Mouse (Mus musculus) gastrocnemius, adult 18-20 months (tissue): ENCODE measurements around the gene Efnb3. TPM values are rescaled to one million over a fixed set of nuclear protein-coding genes. Genes with fewer than 3 reads are reported as not detected.
A peak's percentile ranks its signal among the peaks of the same experiment; 100 is the strongest.

Experiments
- DNase-seq: peaks from one replicate; pipeline ENCODE4 v3.0.0; 2021; ENCODE audit warnings: low spot score
- long read RNA-seq, 2 experiments: library from polyadenylated mRNA; stranded (forward); transcript quantifications; one replicate each; pipeline ENCODE4 v2.0.0; 2021
- total RNA-seq, 2 experiments: library from RNA; stranded (reverse); gene quantifications; 2 replicates each; pipeline ENCODE4 v1.2.3; 2021

Gene Efnb3
- total RNA-seq, result under 1 TPM; 0.37 to 0.74 TPM
- long read RNA-seq, experiment 1, result 0 reads
- long read RNA-seq, experiment 2, result 0 reads

DNA sequence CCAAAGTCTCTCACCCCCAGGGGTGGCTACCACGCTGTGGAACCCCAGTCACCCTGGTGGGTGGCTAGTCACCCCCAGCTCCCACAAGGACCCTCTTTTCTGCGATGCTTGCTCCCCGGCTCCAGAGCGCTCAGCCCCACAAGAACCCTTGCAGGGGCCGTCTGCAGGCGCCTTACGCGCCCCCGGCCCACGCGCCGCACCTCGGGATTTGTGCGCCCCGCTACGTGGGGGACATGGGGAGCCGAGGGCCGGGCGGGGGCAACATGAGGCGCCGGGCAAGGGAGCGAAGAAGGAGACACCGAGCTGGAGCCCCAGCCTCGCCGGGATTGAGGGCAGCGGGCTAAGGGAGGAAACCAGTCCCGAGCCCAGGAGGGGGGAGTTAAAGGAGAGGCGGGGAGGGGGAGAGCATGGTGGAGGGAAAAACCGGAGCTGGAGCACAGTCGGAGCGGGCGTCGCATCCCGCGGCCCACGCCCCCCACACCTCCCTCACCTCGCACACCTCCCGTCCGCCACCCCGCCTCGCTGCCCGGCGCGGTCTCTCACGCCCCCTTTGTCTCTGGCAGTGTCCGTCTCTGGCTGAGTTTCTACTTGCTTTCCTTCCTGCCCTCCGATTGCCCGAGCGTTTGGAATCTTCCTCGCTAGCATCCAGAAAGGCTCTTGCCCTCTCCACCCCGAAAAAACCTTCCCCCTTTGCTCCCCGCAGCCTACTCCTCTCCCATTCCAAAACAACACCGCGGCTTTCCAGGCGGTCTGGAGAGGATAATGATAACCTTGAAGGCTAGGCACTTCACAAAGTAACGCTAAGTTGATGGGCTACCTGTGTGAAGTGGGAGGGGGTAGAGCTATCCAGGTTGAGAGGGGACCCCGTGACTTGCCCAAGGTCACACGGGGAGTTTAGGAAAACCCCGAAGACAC is at the start of gene Efnb3:
TSS of gene Efnb3 (minus strand) at position 355 of the 915 bp plus-strand sequence.
- no peak for DNase-seq

DNA sequence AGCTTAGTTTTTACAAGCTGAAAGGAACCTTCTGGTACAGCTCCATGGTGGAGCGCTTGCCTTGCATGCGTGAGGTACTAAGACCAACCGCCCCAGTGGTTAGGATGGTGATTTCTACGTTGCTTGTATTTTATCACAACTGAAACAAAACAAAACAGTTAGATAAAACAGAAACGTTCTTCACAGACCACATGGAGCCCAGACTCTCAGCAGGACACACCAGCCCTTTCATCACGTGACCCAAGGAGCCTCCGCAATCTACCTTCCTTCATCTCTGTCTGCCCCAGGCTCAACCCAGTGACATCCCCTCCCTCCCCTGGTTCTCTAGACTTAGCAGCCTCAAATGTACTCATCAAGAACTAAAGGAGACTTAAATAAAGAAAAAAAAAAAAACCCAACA is 49.4 kb upstream of the Efnb3 start:
- no peak for DNase-seq

DNA sequence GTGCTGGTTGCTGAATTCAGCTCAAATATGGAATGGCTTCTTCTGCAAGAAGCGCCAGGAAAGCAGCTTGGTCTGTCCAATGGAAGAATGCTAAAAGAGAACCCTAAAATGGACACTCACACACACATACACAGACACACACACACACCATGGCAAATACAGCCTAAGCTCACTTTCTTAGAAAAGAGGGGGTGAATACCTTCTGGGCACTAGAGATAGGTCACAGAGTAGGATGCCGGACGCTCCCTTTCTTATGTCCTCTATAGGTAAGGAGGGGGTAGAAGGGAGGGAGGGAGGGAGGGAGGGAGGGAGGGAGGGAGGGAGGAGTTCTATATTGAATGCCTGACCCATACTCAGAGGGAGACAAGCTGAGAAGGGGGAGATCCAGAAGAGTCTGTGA is 48.5 kb upstream of the Efnb3 start:
- DNase-seq, result no peak

DNA sequence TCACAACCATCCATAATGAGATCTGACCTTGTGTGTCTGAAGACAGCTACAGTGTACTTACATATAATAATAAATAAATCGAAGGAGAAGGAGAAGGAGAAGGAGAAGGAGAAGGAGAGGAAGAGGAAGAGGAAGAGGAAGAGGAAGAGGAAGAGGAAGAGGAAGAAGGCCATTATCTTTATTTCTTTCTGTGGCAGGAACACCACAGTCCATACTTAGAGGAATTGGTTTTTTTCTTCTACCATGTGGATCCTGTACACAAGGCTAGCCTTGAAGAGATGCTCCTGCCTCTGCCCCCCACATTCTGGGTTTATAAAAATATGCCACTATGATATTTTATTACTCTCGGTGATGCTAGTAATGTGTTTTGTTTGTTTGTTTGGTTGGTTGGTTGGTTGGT is 46.8 kb upstream of the Efnb3 start:
- no peak for DNase-seq

DNA sequence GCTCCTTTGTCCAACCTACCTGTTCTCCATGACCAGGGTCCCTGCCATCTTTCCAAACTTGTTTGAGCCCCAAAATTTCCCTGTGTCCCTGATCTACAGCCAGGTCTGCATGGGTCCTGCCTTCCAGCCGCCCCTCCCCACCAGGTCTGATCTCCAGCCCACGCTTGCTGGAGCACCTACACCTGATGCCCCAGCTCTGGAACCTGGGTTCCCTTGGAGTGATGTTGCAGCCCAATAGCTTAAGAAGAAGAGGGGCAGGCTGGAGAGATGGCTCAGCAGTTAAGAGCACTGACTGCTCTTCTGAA is 46.4 kb upstream of the Efnb3 start:
- DNase-seq, result no peak

DNA sequence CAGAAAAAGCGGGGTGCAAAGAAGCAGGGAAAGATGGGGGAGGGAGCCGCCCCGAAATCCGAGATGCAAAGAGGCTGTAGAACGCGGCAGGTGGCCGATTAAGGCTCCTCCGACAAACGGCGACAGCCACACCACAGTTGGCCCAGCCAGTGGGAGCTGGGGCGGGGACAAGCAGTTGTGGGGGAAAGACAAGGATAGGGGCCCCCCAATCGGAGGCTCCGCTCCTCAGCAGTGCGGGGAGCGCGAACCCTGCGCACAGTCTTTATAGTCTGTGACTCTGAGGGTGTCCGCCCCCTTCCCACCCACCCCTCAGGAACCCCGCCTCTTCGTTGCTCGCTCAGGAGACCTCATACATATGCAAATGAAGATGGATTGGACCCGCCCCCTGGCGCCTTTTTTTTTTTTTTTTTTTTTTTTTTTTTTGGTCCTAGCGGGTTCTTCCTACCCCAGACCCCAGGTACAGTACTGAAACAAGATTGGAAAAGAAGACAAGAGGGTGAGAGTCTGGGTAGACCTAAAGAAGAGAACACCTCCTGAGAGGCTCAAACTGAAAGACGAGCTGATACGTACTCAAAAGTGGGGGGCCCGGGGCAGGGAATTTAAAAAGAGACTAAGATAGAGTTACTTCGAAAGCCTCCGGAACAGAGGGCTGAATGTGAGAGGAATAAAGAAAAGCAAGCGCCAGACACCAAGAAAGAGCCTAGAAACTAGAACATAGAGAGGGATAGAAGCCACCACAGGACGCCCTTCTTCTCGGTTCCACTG is 45.9 kb upstream of the Efnb3 start, which contains the start of gene Atp1b2:
TSS of gene Atp1b2 (minus strand) at position 217 of the 765 bp plus-strand sequence.
- DNase-seq, result peak; percentile 74

DNA sequence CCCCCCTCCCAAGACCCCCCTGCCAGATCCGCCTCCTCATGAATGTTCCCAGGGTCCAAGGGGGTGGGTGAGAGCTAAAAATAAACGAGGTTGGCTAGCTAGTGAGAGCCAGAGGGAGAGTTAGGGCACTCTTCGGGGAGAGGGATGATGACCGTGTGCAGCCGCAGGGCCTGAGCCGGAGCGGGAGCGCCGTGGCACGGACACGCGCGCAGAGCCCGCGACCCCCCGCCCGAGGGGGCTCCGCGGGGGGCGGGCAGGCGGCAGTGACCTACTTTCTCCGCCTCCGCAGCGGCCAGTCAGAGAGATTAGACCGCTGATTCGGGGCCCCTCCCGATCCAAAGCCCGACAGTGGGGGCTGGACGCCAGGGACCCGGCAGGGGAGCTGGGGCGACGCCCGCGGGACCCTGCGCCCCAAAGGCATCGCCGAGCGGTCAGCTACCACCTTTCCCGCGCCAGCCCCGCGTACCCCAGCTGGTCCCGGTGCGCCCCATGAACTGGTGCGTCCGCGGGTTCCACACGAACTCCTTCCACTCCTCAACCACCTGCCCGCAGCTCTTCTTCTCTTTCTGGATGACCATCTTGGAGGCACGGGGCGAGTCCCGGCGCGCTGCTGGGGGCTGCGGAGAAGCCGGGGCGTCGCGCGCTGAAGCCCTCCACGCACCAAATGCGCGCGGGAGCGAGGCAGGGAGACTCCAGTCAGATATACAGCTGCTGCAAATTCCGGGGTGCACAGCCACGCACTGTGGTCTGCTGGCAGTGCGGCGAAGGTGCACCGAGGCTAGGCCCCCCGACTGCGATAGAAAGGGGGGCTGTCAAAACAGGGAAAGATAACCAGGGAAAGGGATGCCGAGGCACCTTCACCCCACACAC is 45.0 kb upstream of the Efnb3 start:
- DNase-seq, result peak; percentile 22

DNA sequence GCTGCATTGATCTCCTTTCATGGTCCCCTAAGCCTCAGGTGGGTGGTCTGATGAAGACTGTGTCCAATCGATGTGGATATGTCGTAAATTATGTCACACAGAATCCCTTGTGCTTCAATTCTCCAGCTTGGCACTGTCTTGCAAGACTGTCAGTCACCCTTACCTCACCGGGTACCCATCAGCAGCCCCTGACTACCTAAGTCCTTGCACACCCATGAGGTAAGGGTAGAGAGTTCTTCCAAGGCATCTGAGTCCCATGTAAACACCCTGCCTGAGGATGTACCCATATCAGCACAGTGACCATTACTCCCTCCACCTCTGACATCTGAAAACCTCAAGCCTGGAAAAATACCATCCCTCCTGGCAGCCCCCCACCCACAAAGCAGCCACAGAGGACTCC is 44.3 kb upstream of the Efnb3 start:
- no peak for DNase-seq

DNA sequence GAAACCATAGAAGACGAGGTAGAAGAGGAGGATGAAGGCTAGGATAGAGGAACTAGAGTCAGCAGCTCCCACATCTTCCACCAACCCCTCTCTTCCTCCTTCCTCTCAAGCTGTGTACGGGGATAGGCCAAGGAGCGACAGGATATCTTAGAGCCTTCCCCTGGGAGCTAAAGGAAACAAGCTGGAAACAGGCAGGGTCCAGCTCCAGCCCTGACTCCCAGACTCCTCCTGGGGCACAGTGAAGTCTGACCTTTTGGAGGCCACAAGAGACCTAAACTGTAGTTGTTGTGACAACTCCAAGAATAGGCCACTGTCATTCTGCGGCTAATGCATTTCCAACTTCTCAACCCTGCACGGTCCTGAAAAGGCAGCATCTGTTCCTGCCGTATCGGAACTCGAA is 43.5 kb upstream of the Efnb3 start:
- peak; percentile 25 for DNase-seq

DNA sequence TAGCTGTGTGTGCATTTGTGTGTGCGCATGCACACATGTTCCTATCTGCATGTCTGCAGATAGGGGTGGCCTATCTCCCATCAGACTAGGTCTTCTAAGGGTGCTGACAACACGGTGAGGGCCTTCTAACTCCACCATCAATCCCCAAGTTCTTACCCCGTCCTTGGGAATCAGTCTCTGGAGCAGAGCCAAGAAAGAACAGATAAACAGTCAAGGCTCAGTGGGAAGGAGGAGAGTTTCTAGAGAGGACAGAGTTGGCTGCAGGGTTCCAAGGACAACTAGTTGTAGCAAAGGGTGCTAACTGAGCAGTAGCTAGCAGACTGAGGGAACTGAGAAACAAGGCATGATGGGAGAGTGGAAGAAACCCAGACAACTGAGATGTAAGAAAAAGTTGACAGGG is 41.8 kb upstream of the Efnb3 start:
- no peak for DNase-seq

DNA sequence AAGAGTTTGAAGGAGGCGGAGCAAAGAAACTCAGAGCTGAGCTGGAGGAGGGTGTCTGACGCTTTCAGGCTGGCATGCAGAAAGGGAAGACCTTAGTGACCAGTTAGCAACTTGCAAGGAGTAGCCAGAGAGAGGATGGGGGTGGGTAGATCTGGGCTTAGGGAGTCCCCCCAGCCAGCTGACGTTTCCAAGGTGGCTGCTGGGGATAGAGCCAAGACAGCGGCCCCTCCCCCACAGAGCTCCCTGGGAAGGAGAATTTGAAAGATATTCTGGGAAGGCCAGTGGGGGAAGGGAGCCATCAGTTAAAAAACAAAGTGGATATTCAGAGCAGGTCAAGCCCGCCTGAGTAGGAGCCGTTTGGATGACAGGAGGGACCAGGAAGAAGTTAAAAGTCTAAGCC is 40.1 kb upstream of the Efnb3 start:
- peak; percentile 77 for DNase-seq

DNA sequence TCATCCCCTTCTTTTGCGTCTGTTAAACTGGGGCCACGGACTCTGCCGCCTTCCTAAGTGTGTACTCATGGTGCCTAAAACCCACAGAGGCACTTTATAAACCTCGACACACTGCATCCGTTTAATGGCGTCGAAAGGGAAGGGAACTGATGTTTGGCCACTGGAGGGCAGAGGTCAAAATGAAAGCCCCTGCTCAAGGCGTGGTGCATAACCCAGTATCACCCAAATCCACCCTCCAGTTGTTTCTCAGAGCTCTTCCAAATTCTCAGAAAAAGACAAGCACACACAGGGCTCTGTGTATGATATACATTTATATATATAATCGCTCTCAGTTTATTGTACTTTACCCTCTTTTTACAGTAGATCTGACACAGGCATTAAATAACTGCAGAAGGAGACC is 39.4 kb upstream of the Efnb3 start:
- no peak for DNase-seq

DNA sequence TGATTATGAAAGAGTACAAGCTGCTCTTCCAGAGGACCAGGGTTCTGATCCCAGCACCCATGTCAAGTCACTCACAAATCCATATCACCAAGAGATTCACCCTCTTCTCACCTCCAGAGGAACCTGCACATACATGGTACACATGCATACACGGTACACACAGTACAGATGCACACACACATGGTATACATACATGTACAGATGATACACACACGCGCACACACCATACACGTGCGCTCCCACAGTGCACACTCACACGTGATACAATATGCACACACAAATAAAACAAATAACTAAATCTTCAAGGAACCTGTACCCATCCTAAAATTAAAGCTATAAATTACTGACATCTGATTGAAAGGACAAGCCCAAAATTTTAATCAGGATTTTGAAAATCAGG is 34.8 kb upstream of the Efnb3 start:
- DNase-seq, result no peak

DNA sequence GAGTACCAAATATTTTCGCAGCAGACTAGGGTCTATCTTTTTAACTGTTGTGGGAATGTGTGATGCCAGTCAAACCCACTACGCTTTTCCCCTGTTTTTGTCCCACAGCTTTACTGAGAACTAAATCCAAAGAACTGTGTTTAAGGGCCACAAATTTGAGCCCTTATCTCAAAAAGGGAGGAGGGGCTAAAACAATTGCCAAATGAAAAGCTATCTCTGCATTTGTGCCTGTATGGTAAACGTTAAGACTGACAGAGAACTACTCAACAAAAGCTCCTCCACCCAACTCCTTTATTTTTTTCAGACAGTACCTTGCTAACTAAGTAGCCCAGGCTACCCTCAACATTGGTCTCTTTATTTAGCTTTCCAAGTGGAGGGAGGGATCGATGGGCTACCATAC is 32.8 kb upstream of the Efnb3 start:
- DNase-seq, result no peak

DNA sequence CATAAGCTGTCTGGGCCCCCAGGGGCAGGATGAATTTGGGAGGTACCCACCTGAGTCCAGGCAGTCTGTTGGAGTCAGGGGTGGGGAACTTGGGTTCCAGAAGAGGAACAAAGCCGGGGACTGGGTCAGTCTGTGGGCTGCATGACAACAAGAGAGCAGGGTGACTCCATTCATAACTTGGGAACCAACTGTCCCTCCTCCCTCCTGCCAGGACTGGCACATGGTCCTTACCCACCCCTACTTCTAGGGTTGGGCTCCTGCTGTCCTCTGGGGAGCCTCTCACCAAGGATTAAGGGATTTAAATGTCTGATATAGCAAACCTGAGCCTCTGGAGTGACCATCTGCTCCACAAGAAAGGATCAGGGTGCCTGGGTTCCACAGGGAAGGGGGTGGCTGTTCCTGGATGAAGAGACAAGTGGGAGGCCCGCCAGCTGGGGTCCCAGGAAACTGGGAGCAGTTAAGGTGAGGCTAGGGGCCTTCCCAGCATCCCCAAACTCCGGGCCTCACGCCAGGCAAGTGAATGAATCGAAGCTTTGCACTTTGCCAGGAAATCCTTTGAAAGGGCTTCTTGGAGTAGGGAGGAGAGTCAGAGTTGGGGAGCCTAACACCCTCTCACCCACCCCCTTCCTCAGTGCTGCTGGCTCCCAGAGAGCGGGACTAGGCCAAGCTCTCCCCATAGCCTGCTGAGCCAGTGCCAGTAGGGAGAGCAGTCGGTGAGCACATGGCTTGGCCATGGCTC is 32.1 kb upstream of the Efnb3 start:
- DNase-seq, result peak; percentile 58

DNA sequence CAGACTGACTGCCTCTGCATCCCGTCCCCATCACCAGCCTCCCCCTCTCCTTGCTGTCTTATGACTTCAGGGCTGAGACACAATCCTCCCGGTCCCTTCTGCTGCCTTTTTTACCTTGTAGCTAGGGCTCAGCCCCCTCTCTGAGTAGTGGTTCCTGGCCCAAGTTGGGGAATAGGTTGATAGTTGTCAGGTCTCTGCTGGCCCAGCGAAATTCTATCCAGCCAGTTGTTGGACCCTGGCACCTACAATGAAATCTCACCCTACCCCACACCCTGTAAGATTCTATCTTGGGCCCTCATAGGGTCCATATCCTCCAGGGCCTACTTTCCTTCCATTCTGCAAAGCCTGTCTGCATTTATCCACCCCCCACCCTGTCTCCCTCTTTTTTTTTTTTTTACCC is 31.4 kb upstream of the Efnb3 start:
- DNase-seq, result peak; percentile 76

DNA sequence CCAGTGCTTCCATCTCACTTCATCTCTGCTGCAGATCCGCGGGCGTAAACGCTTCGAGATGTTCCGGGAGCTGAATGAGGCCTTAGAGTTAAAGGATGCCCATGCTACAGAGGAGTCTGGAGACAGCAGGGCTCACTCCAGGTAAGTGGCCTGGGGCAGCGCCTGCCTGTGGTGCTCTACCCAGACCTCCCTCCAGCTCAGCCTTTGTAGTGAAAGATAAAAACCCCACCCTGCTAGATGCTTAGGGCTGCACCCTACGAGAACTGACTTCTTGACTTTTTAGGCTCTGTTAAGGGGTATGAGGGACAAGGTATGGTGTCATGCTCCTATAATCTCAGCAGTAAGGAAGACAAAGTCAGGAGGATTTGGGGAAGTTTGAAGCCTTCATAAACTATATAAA is 30.6 kb upstream of the Efnb3 start:
- no peak for DNase-seq

DNA sequence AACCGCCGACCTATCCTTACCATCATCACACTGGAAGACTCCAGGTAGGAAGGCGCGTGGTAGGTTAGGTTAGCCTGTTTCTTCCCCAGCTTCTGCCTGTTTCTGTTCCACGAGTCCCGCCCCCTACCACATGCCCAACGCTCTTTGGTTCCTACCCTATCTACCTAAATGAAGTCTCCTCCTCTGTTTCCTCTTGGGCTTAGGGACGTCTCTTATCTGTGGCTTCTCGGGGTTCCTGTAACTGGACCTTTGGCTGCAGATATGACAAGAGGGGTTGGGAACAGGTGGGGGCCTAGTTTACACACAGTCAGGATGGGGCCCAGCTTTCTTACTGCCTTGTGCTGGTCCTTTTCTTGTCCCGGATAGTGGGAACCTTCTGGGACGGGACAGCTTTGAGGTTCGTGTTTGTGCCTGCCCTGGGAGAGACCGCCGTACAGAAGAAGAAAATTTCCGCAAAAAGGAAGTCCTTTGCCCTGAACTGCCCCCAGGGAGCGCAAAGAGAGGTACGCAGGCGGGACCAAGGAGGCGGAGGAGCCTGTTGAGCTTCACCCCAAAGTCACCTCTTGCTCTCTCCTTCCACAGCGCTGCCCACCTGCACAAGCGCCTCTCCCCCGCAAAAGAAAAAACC is 29.3 kb upstream of the Efnb3 start:
- DNase-seq, result no peak

DNA sequence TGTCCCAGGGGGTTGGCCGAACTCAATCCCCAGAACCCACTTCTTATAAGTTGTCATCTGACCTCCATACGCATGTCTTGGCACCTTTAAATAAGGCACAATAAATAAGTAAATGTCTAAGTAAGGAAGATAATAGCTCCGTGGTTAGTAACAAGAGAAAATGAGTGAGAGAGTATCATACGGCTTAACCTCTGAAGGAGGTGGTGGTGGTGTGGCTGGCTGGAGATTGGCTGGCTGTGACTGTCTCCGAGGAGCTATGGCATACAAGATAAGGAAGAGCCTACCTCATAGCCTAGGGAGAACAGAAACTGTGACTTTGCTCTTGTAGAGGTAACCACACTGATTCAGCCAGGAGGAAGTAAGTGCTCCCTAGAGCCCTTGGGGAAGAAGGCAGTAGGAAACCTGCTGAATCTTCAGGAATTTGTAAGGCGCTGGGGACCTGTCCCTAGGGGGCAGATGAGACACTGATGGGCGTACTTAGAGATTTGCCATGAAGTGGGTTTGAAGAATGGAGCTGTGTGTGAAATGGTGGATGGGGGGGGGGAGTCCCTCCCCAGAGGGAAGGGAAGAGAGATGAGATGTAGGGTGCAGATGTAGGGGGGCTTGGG is 25.8 kb upstream of the Efnb3 start:
- no peak for DNase-seq

DNA sequence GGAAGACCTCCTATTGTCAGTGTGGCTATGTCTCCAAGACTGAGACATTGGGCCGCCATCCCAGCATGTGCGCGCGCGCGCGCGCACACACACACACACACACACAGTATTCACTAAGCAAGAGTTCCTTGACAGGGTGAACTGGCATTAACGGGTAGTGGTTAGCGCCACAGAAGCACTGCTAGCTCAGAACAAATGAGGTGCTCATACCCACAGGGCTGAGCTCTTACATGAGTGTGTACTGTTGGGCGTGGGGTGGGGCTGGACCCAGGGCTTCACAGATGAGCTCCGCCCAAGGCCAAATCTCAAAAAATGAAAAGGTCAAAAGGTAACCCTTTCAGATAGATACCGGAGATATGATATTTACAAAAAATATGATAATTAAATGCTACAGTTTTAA is 24.9 kb upstream of the Efnb3 start:
- no peak for DNase-seq
